Mouse (Mus musculus): ENCODE data around the gene Lamc3.

DNA sequence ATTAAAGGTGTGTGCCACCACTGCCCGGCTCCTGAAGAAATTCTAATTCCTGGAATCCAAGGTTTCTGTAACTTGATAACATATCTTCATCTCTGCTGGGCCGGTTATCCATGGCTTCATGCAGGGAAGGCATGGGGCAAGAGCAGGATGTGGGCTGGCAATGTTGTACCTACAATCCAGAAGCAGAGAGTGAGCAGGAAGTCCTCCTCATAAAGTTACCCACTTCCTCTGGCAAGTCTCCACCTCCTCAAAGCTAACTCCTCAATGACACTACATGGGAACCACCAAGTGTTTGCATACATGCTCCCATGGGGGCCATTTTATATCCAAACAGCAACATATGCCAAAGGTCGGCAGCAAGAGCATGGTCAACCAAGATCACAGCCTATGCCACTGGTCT, 42.6 kb downstream of the Lamc3 start:
- TF ChIP-seq CTCF (IDR thresholded peaks at IDR 0.05; ENCODE audit: low read depth, low read length) (no peak), POLR2A (IDR thresholded peaks at IDR 0.05; ENCODE audit: extremely low read depth, insufficient read depth, low read length) (no peak)
